Mouse (Mus musculus): Measurements from ENCODE around the gene Hist1h3c.

- TF ChIP-seq POLR2A (IDR thresholded peaks at IDR 0.05; ENCODE audit: extremely low read depth, insufficient read depth, low read length) (no peak), CTCF (IDR thresholded peaks at IDR 0.05; ENCODE audit: low read depth, low read length) (no peak)
These were observed 38.6 kb downstream of the Hist1h3c start for GRCm38 (mm10) chr13:23706771-23707170.
